Mouse (Mus musculus) C2C12 (cell line): Measurements from ENCODE around the gene Gm12258.

Experiments used
- CEBPB ChIP-seq: IDR thresholded peaks from one replicate; pipeline ENCODE4 v1.6.1; 2011; ENCODE audit warnings: low read depth, mild to moderate bottlenecking, control low read depth, moderate library complexity
- CTCF ChIP-seq: IDR thresholded peaks from one replicate; pipeline ENCODE4 v1.5.1; 2011; ENCODE audit not compliant: control insufficient read depth, insufficient read depth, insufficient read length
- FOSL1 ChIP-seq: IDR thresholded peaks from one replicate; pipeline ENCODE4 v1.8.0; 2011; ENCODE audit warnings: mild to moderate bottlenecking, low read length; ENCODE audit not compliant: poor library complexity, insufficient read depth, severe bottlenecking
- MAX ChIP-seq: IDR thresholded peaks from one replicate; pipeline ENCODE4 v1.6.1; 2011; ENCODE audit warnings: mild to moderate bottlenecking, control low read depth
- MYOD1 ChIP-seq: IDR thresholded peaks from one replicate; pipeline ENCODE4 v1.6.1; 2011; ENCODE audit warnings: low read depth; ENCODE audit not compliant: control insufficient read depth, insufficient read length
- MYOG ChIP-seq: IDR thresholded peaks from one replicate; pipeline ENCODE4 v1.6.1; 2011; ENCODE audit not compliant: control insufficient read depth, insufficient read length; ENCODE audit errors: extremely low read depth
- USF1 ChIP-seq: IDR thresholded peaks from one replicate; pipeline ENCODE4 v1.6.1; 2011; ENCODE audit warnings: low read depth, mild to moderate bottlenecking, control low read depth, moderate library complexity

DNA sequence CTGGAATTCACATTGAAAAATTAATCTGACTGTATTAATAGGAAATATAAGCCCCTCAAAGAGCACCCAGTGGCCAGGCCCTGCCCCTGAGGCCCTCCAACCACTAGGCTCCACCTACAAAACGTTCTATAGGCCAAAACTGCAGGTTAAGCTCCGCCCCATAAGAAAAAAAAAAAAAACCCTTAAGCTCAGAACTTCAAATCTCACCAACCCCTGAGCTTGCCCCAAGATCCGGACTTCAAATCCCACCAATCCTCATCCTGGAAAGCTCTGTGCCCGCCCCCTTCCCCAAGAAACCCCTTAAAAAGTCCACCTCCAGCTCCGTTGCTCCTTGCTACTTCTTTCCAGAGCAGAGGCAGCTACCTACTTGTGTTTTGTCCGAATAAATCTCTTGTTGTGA lies 57.9 kb downstream of the Gm12258 start:
- no peak for TF ChIP-seq CTCF
- no peak for TF ChIP-seq MAX
- TF ChIP-seq FOSL1 = no peak
- TF ChIP-seq CEBPB = no peak
- TF ChIP-seq MYOD1 = no peak
- no peak for TF ChIP-seq MYOG
- no peak for TF ChIP-seq USF1
